Mouse (Mus musculus) lung, postnatal 0 days (tissue): ENCODE results near the gene Nhlrc1.

ENCODE experiments used
- CTCF ChIP-seq: IDR thresholded peaks from 2 replicates; pipeline ENCODE4 v1.5.1; 2016; ENCODE audit warnings: antibody characterized with exemption, mild to moderate bottlenecking
- EP300 ChIP-seq: IDR thresholded peaks from 2 replicates; pipeline ENCODE4 v1.6.1; 2016; ENCODE audit warnings: antibody characterized with exemption, mild to moderate bottlenecking, control low read depth

- TF ChIP-seq CTCF (no peak), EP300 (no peak)
These were observed 25.4 kb upstream of the Nhlrc1 start for GRCm38 (mm10) chr13:47040061-47040460.
